Mouse (Mus musculus): ENCODE measurements around the gene Fut1.
A peak's percentile ranks its signal among the peaks of the same experiment; 100 is the strongest.

Fut1 gene

DNA sequence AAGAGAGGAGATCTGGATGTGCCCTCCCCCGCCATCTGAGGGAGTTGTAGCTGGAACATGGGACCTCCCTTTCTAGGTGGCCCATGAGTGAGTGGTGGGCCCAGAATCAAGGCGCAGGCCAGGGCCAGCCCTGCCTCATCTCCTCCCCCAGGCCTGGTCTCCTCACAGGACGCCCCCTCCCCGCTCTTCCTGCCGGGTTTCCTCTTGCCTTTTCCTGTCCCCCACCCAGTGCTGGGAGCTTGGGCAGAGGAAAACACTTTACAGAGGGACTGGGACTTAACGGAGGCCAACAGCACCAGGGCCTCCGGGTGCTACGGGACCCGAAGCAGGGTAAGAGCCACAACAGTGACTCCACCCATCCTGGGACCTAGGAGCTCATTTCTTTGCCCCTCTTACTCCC is 10.2 kb downstream of the Fut1 start, which contains the start of gene Rasip1:
Gene Rasip1, plus strand, starts transcription at position 228 of the 400 bp plus-strand sequence.
- TF ChIP-seq GATA4 (IDR thresholded peaks at IDR 0.05; ENCODE audit: insufficient replicate concordance, low read length) = peak; percentile 23; the same call in 1 of the 2 replicates

DNA sequence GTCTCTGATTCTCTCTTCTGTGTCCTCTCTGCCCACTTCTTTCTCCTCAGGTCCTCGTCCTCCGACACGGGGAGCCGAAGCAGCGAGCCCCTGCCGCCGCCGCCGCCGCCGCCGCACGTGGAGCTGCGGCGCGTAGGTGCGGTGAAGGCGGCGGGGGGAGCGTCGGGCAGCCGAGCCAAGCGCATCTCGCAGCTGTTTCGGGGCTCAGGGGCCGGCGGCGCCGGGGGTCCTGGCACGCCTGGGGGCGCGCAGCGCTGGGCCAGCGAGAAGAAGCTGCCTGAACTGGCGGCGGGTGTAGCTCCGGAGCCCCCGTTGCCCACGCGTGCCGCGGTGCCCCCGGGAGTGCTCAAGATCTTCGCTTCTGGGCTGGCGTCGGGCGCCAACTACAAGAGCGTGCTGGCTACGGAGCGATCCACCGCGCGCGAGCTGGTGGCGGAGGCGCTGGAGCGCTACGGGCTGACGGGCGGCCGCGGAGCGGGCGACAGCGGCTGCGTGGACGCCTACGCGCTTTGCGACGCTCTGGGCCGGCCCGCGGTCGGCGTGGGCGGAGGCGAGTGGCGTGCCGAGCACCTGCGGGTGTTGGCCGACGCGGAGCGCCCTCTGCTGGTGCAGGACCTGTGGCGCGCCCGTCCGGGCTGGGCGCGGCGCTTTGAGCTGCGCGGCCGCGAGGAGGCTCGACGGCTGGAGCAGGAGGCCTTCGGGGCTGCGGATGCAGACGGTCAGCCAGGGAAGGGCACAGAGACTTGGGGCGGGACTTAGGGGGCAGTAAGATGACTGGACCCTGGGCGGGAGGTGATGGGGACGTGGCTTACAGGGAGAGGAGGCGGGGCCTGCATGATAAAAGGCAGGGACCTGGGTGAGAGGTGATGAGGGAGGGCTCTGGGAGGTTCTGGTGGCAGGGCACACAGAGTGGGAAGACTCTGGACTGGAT is 11.5 kb downstream of the Fut1 start:
- no peak; the same call in 1 of the 2 replicates for TF ChIP-seq GATA4 (IDR thresholded peaks at IDR 0.05; ENCODE audit: insufficient replicate concordance, low read length)

DNA sequence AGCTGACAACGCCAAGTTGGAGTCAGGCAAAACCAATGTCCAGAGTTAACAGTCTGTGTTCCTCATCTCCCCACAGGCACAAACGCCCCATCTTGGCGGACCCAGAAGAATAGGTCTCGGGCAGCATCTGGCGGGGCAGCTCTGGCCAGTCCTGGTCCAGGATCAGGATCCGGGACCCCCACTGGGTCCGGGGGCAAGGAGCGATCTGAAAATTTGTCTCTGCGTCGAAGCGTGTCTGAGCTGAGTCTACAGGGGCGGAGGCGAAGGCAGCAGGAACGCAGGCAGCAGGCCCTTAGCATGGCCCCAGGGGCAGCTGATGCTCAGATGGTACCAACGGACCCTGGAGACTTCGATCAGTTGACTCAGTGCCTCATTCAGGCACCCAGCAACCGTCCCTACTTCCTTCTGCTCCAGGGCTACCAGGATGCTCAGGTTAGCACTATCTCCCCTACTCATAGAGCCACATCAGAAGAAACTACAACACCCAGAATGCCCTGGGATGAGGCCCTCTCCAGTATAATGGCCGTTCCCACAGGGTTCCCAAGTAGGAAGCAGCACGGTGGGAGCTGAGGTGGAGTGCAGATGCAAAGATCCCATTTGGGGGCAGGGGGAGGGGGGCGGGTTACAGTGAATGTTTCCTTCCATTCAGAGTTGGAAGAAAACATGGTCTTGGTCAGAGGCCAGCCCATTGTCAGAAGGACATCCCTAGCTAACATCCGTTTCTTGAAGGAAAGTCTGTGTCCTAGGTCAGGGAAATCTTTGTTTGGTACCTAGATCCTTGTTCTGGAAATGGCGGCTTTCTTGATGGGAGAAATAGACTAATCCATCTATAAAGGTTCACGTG is 13.2 kb downstream of the Fut1 start:
- TF ChIP-seq GATA4 (IDR thresholded peaks at IDR 0.05; ENCODE audit: insufficient replicate concordance, low read length) = no peak

DNA sequence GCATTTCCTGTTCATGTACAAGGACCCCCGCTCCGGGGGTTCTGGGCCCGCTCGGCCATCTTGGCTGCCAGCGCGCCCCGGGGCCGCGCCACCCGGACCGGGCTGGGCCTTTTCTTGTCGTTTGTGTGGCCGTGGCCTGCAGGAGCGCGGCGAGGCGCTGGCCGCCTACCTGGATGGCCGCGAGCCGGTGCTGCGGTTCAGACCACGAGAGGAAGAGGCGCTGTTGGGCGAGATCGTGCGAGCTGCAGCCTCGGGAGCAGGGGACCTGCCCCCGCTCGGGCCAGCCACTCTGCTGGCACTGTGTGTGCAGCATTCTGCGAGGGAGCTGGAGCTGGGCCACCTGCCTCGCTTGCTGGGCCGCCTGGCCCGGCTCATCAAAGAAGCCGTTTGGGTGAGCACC is 15.4 kb downstream of the Fut1 start:
- TF ChIP-seq GATA4 (IDR thresholded peaks at IDR 0.05; ENCODE audit: insufficient replicate concordance, low read length) = no peak

DNA sequence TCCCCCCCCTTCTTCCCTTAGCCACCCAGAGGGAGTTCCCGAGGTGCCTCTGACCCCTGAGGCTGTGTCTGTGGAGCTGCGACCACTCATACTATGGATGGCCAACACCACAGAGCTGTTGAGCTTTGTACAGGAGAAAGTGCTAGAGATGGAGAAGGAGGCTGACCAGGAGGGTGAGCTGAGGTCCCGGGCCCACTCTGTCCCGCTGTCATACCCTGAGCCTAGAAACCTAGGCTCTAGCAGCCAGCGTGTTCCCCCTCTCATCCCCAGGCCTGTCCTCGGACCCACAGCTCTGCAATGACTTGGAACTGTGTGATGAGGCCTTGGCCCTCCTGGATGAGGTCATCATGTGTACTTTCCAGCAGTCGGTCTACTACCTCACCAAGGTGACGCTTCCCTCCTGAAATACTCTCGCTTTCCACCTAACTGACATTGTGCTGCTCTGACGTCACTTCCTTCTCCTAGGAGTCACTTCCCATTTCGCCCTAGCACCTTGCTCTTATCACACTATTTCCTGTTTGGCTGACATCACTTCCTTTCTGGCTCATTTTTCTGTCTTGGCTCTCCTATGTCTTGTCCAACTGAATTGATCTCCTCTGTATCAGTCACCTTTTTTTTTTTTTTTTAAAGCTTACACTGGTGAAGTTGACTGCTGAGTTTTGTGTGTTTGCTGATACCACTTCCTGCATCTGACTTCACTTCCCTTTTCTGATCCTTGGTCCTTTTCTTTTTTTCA is 18.0 kb downstream of the Fut1 start:
- TF ChIP-seq GATA4 (IDR thresholded peaks at IDR 0.05; ENCODE audit: insufficient replicate concordance, low read length) = no peak

DNA sequence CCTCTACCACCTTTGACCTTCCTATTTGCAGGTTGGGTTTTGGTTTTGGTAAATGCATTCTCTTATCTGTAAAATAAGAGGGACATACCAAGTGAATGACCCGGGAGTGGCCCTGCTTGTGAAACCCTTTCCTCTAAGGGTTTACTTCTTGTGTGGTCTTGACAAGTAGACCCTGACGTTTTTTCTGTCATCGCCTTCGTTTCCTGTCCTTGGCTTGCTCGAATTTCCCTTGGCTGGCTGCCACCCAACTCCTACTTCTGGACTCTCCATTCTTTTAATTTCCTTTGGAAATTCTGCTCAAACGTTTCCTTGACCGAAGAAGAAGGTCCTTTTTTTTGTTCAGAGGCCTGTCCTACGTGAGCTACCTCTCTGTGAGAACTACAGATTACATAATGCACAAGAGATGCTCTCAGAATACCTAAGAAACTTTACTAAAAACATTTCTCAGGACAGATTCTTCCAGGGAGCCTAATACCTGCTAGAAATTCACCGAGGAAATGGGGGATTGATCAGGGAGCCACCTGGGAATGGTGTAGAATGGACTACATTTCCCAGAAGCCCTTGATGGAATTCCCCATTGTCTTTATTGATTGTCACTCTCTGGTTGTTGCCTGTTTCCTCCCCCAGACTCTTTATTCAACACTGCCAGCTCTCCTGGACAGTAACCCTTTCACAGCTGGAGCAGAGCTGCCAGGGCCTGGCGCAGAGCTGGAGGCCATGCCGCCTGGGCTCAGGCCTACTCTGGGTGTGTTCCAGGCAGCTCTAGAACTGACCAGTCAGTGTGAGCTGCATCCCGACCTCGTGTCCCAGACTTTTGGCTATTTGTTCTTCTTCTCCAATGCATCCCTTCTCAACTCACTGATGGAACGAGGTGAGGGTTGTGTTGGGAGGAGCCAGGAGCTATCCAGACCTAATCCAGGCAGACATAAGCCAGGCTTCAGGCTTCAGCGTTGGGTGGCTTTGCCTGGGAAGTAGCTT is 18.9 kb downstream of the Fut1 start:
- no peak for TF ChIP-seq GATA4 (IDR thresholded peaks at IDR 0.05; ENCODE audit: insufficient replicate concordance, low read length)

DNA sequence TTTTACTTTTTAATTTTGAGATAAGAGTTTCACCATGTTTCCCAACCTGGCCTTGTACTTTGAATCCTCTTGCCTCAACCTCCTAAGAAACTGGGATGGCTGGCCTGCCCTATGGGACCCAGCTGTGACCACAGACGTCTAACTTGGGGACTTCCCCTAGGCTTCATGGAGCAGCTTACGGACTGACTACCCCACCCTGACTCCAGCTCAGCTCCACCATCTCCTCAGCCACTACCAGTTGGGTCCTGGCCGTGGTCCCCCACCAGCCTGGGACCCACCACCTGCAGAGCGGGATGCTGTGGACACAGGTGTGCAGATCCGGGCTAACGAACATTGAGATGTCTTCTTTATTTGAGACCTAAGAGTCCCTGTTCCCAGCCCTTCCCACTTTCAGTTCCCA is 20.6 kb downstream of the Fut1 start:
- no peak for TF ChIP-seq GATA4 (IDR thresholded peaks at IDR 0.05; ENCODE audit: insufficient replicate concordance, low read length)

DNA sequence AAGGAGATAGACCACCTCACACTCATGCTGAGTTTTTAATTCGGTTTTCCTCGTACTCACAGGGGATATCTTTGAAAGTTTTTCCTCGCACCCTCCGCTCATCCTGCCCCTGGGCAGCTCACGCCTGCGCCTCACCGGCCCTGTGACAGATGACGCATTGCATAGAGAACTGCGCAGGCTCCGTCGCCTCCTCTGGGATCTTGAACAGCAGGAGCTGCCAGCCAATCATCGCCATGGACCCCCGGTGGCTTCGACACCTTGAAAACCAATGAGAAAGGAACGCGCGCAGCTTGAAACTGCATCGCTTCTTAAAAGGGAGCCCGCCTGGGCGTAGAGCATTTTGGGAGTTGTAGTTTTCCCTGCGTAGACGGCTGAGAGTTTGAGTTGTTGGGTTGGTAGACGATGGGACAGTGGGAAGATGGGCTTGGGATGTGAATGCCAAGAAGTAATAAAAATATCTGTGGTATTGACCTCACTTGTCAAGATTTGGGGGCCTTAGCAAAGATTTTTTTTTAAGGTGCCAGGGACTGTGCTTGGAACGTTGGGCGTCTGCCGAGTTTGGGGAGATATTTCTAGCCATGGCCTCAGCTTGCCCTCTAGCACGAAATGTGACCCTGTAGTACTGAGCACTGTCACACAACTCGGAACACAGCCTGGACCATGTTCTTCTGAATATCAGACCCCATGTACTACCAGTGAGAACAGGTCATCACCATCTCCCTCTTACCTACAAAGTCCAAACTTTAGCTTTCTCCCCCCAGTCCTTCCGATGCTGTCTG is 21.7 kb downstream of the Fut1 start:
- no peak for TF ChIP-seq GATA4 (IDR thresholded peaks at IDR 0.05; ENCODE audit: insufficient replicate concordance, low read length)

DNA sequence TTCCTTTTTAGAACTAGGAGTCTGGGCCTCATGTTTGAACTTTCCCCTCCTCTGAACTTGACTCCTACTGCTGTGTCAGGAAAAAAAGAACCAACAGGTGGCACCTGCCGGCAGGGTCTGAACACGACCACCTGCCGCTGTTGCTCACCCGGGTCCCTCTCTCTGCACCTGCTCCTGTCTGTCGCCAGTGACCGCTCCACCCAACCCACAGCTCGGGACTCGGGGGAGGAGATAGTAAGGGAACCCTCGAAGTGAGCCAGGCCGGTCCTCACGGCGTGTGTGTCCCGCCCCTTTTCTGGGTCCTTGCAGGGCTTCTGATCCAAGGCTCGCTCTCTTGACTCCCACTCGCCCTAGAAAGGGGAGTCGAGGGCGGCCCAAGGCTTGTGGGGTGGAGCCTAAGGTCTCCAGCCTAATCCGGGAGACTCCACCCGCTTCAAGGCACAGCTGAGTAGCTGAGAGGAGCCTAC is 22.5 kb downstream of the Fut1 start, which contains the start of gene Mamstr:
Gene Mamstr, plus strand, starts transcription at position 417 of the 467 bp plus-strand sequence.
- no peak for TF ChIP-seq GATA4 (IDR thresholded peaks at IDR 0.05; ENCODE audit: insufficient replicate concordance, low read length)

DNA sequence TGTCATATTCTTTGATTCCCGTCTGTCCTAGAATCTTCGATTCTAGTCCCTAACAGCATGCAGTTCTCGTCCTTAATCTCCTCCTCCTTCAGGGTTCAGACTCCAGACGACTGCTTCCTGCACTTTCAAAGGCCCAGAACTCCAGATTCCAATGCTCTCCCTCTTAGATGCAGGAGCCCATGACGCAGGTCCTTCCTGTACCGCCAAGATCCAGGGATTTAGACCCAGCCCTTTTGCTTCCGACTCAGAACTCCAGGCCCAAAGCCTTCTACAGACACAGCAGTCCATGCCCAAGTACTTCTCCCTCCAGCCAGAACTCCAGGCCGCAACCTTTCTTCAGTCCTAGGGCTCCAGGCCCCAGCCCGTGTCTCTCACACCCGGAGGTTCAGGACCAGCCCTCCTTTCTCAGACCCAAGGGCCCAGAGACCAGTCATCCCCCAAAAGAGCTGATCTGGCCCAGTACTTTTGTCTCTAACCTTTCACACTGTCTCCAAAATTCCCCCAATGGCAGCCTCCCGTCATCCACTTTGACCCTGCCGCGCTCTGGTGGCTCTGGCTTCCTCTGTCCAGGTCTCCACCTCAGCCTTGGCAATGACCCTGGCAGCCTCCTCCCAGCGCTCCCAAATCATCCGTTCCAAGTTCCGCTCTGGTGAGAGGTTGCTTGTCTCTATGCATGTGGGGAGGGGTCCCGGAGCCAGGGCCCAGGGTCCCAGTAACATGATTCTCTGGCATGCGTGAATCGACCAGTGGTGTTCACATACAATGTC is 23.3 kb downstream of the Fut1 start:
- TF ChIP-seq GATA4 (IDR thresholded peaks at IDR 0.05; ENCODE audit: insufficient replicate concordance, low read length) = no peak

DNA sequence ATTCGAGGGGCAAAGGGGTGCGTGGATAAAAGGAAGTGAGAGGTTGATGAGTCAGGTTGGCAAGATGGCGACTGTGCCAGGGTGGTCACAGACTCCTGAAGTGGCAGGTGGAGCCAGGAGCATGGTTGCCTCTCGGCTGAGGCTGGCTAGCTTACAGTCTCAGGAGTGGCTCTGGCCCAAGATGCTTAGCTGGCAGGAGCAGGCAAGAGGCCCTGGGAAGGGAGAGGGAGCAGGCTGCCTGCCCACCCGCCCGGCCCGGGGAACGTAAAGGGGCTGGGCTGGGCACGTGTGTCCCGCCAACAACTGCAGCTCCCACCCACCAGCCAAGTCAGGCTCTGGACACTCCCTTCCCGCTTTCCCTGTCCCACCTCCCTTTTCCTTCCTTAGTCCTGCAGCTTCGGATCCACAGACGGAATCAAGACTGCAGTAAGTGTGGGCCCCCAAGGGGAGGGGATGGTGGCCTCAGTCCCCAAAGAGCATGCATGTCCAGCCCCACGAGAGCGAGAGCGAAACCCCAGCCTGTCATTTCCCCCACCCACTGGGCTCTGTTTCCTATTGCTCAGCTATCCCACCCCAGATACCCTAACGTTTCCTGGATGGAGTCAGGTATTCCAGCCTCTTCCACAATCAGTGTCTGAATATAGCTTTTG is 24.4 kb downstream of the Fut1 start:
- TF ChIP-seq GATA4 (IDR thresholded peaks at IDR 0.05; ENCODE audit: insufficient replicate concordance, low read length) = no peak

DNA sequence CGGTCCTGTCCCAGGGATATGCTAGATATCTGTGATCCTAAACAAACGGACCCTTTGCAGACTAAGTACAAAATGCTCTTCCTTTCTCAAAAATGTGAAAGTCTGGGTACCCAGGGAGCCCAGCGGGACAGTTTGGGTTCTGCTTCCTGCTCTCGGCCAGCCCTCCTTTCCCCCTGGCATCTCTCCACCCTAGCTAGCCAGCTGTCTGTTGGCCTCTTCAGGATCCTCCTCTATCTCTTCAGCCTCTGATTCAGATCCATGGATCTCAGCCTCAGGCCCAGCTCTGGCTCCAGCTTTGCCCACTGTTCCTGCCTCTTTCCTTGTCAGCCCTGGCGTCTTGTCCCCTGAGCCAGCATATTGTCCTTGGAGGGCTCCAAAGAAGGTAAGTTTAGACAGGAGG is 25.0 kb downstream of the Fut1 start:
- no peak for TF ChIP-seq GATA4 (IDR thresholded peaks at IDR 0.05; ENCODE audit: insufficient replicate concordance, low read length)
